Mouse (Mus musculus): ENCODE measurements around the gene Abl2.

GRCm38 (mm10) chr1:156608496-156608895, 49.9 kb downstream of the Abl2 start:
- TF ChIP-seq CTCF (IDR thresholded peaks at IDR 0.05; ENCODE audit: extremely low read depth, insufficient read depth, insufficient read length, insufficient replicate concordance): no peak
- no peak for TF ChIP-seq POLR2A (IDR thresholded peaks at IDR 0.05; ENCODE audit: low read depth, low read length)

Measured in spleen, adult 2 months (tissue).